Mouse (Mus musculus): ENCODE data around the gene Uck2. TPM values are rescaled to one million over a fixed set of nuclear protein-coding genes. Genes with fewer than 3 reads are reported as not detected.
A peak's percentile ranks its signal among the peaks of the same experiment; 100 is the strongest.

The Uck2 gene
- polyA plus RNA-seq, 2 experiments: 45.7 to 69.3 TPM

GRCm38 (mm10) chr1:167253579-167253978 is 31.5 kb downstream of the Uck2 start:
- Histone ChIP-seq H3K4me3 (replicated peaks; ENCODE audit: low read length) (no peak overlapping the region), H3K9ac (ENCODE audit: low read depth, low read length, severe bottlenecking) (no peak overlapping the region), H3K36me3 (ENCODE audit: control insufficient read depth, insufficient read depth, low read length) (no peaks in the 10 kb centered on the region), H3K27ac (replicated peaks; ENCODE audit: low read depth, low read length) (no peak overlapping the region), H3K27me3 (ENCODE audit: control insufficient read depth, insufficient read depth, low read length) (no peaks in the 10 kb centered on the region), H3K9me3 (ENCODE audit: control insufficient read depth, low read length) (no peaks in the 10 kb centered on the region), H3K4me1 (ENCODE audit: control insufficient read depth, insufficient read depth, low read length) (peaks cover 7% of the 10 kb centered on the region), H3K4me2 (replicated peaks; ENCODE audit: low read depth, low read length, severe bottlenecking) (no peak overlapping the region)
- ATAC-seq (ENCODE audit: low FRiP score, low read depth): no peak
- 91% methylated on average over 12 of the region's 12 CpGs for WGBS
- TF ChIP-seq POLR2A (IDR thresholded peaks at IDR 0.05; ENCODE audit: borderline replicate concordance, extremely low read depth, insufficient read depth, insufficient read length): no peak
- DNase-seq (ENCODE audit: low spot score): no peak

- ATAC-seq (ENCODE audit: low FRiP score, low read depth) (no peak), DNase-seq (ENCODE audit: low spot score) (no peak)
- H3K27me3 ChIP-seq (ENCODE audit: control insufficient read depth, insufficient read depth, low read length): no peaks in the 10 kb centered on the region
- H3K36me3 ChIP-seq (ENCODE audit: control insufficient read depth, insufficient read depth, low read length): no peaks in the 10 kb centered on the region
- H3K27ac ChIP-seq (replicated peaks; ENCODE audit: low read depth, low read length): no peak overlapping the region
- no peak overlapping the region for H3K4me3 ChIP-seq (replicated peaks; ENCODE audit: low read length)
- H3K9me3 ChIP-seq (ENCODE audit: control insufficient read depth, low read length): no peaks in the 10 kb centered on the region
- peaks cover 27% of the 10 kb centered on the region for H3K4me1 ChIP-seq (ENCODE audit: control insufficient read depth, insufficient read depth, low read length)
- no peak overlapping the region for H3K9ac ChIP-seq (ENCODE audit: low read depth, low read length, severe bottlenecking)
- WGBS: 88% methylated on average over 8 of the region's 8 CpGs
- no peak overlapping the region for H3K4me2 ChIP-seq (replicated peaks; ENCODE audit: low read depth, low read length, severe bottlenecking)
- TF ChIP-seq POLR2A (IDR thresholded peaks at IDR 0.05; ENCODE audit: borderline replicate concordance, extremely low read depth, insufficient read depth, insufficient read length): no peak
These were observed 35.2 kb downstream of the Uck2 start for GRCm38 (mm10) chr1:167249881-167250280.

- Histone ChIP-seq H3K9ac (ENCODE audit: low read depth, low read length, severe bottlenecking) (no peak overlapping the region), H3K4me1 (ENCODE audit: control insufficient read depth, insufficient read depth, low read length) (peaks cover 32% of the 10 kb centered on the region), H3K27me3 (ENCODE audit: control insufficient read depth, insufficient read depth, low read length) (no peaks in the 10 kb centered on the region), H3K36me3 (ENCODE audit: control insufficient read depth, insufficient read depth, low read length) (no peaks in the 10 kb centered on the region), H3K9me3 (ENCODE audit: control insufficient read depth, low read length) (no peaks in the 10 kb centered on the region), H3K27ac (replicated peaks; ENCODE audit: low read depth, low read length) (no peak overlapping the region), H3K4me2 (replicated peaks; ENCODE audit: low read depth, low read length, severe bottlenecking) (no peak overlapping the region), H3K4me3 (replicated peaks; ENCODE audit: low read length) (no peak overlapping the region)
- TF ChIP-seq POLR2A (IDR thresholded peaks at IDR 0.05; ENCODE audit: borderline replicate concordance, extremely low read depth, insufficient read depth, insufficient read length): no peak
- no peak for DNase-seq (ENCODE audit: low spot score)
- WGBS: 71% methylated on average over 19 of the region's 19 CpGs
- ATAC-seq (ENCODE audit: low FRiP score, low read depth): no peak
These were observed 35.9 kb downstream of the Uck2 start for GRCm38 (mm10) chr1:167249252-167249651.

GRCm38 (mm10) chr1:167247886-167248285 is 37.2 kb downstream of the Uck2 start:
- no peak overlapping the region for H3K4me2 ChIP-seq (replicated peaks; ENCODE audit: low read depth, low read length, severe bottlenecking)
- H3K9me3 ChIP-seq (ENCODE audit: control insufficient read depth, low read length): no peaks in the 10 kb centered on the region
- TF ChIP-seq POLR2A (IDR thresholded peaks at IDR 0.05; ENCODE audit: borderline replicate concordance, extremely low read depth, insufficient read depth, insufficient read length): no peak
- no peaks in the 10 kb centered on the region for H3K36me3 ChIP-seq (ENCODE audit: control insufficient read depth, insufficient read depth, low read length)
- no peaks in the 10 kb centered on the region for H3K27me3 ChIP-seq (ENCODE audit: control insufficient read depth, insufficient read depth, low read length)
- H3K4me3 ChIP-seq (replicated peaks; ENCODE audit: low read length): no peak overlapping the region
- WGBS: 83% methylated on average over 9 of the region's 9 CpGs
- no peak overlapping the region for H3K27ac ChIP-seq (replicated peaks; ENCODE audit: low read depth, low read length)
- DNase-seq (ENCODE audit: low spot score) (no peak), ATAC-seq (ENCODE audit: low FRiP score, low read depth) (no peak)
- H3K9ac ChIP-seq (ENCODE audit: low read depth, low read length, severe bottlenecking): no peak overlapping the region
- peaks cover 40% of the 10 kb centered on the region for H3K4me1 ChIP-seq (ENCODE audit: control insufficient read depth, insufficient read depth, low read length)

- Histone ChIP-seq H3K4me2 (replicated peaks; ENCODE audit: low read depth, low read length, severe bottlenecking) (no peak overlapping the region), H3K4me3 (replicated peaks; ENCODE audit: low read length) (no peak overlapping the region), H3K9ac (ENCODE audit: low read depth, low read length, severe bottlenecking) (no peak overlapping the region), H3K27me3 (ENCODE audit: control insufficient read depth, insufficient read depth, low read length) (no peaks in the 10 kb centered on the region), H3K36me3 (ENCODE audit: control insufficient read depth, insufficient read depth, low read length) (no peaks in the 10 kb centered on the region), H3K9me3 (ENCODE audit: control insufficient read depth, low read length) (no peaks in the 10 kb centered on the region), H3K4me1 (ENCODE audit: control insufficient read depth, insufficient read depth, low read length) (peaks cover 49% of the 10 kb centered on the region), H3K27ac (replicated peaks; ENCODE audit: low read depth, low read length) (no peak overlapping the region)
- WGBS: 18% methylated on average over 8 of the region's 8 CpGs
- no peak for TF ChIP-seq POLR2A (IDR thresholded peaks at IDR 0.05; ENCODE audit: borderline replicate concordance, extremely low read depth, insufficient read depth, insufficient read length)
- DNase-seq (ENCODE audit: low spot score): peak; percentile 81
- no peak for ATAC-seq (ENCODE audit: low FRiP score, low read depth)
These were observed 38.1 kb downstream of the Uck2 start for GRCm38 (mm10) chr1:167246976-167247375.

- Histone ChIP-seq H3K4me3 (replicated peaks; ENCODE audit: low read length) (no peak overlapping the region), H3K27me3 (ENCODE audit: control insufficient read depth, insufficient read depth, low read length) (no peaks in the 10 kb centered on the region), H3K4me1 (ENCODE audit: control insufficient read depth, insufficient read depth, low read length) (peaks cover 49% of the 10 kb centered on the region), H3K27ac (replicated peaks; ENCODE audit: low read depth, low read length) (no peak overlapping the region), H3K4me2 (replicated peaks; ENCODE audit: low read depth, low read length, severe bottlenecking) (no peak overlapping the region), H3K9ac (ENCODE audit: low read depth, low read length, severe bottlenecking) (no peak overlapping the region), H3K9me3 (ENCODE audit: control insufficient read depth, low read length) (no peaks in the 10 kb centered on the region), H3K36me3 (ENCODE audit: control insufficient read depth, insufficient read depth, low read length) (no peaks in the 10 kb centered on the region)
- ATAC-seq (ENCODE audit: low FRiP score, low read depth) (no peak), DNase-seq (ENCODE audit: low spot score) (no peak)
- 66% methylated on average over 9 of the region's 9 CpGs for WGBS
- no peak for TF ChIP-seq POLR2A (IDR thresholded peaks at IDR 0.05; ENCODE audit: borderline replicate concordance, extremely low read depth, insufficient read depth, insufficient read length)
These were observed 38.8 kb downstream of the Uck2 start for GRCm38 (mm10) chr1:167246275-167246674.
